Mouse (Mus musculus) liver, postnatal 0 days (tissue): Measurements from ENCODE around the gene Slfn3.
A peak's percentile ranks its signal among the peaks of the same experiment; 100 is the strongest.

Source experiments
- CTCF ChIP-seq: sonication (generic); IDR thresholded peaks from 2 replicates; pipeline ENCODE4 v1.5.1; 2016; ENCODE audit warnings: antibody characterized with exemption, low read depth
- EP300 ChIP-seq: IDR thresholded peaks from 2 replicates; pipeline ENCODE4 v1.6.1; 2016; ENCODE audit warnings: antibody characterized with exemption, low read depth, mild to moderate bottlenecking

- peak; percentile 17; the same call in 1 of the 2 replicates for TF ChIP-seq EP300
- TF ChIP-seq CTCF, result no peak
Measured at GRCm38 (mm10) chr11:83223367-83223766, 32.2 kb downstream of the Slfn3 start.
